Mouse (Mus musculus) megakaryocyte, embryonic 14.5 days (primary cell): Measurements from ENCODE around the gene Dusp7.

Experiments used
- FLI1 ChIP-seq: IDR thresholded peaks from 2 replicates; pipeline ENCODE4 v1.6.1; 2012; ENCODE audit warnings: low read length, inconsistent platforms, mixed read lengths
- GATA1 ChIP-seq: IDR thresholded peaks from 3 replicates; pipeline ENCODE4 v1.6.1; 2012; ENCODE audit warnings: mixed read lengths, low read length, inconsistent platforms, borderline replicate concordance

DNA sequence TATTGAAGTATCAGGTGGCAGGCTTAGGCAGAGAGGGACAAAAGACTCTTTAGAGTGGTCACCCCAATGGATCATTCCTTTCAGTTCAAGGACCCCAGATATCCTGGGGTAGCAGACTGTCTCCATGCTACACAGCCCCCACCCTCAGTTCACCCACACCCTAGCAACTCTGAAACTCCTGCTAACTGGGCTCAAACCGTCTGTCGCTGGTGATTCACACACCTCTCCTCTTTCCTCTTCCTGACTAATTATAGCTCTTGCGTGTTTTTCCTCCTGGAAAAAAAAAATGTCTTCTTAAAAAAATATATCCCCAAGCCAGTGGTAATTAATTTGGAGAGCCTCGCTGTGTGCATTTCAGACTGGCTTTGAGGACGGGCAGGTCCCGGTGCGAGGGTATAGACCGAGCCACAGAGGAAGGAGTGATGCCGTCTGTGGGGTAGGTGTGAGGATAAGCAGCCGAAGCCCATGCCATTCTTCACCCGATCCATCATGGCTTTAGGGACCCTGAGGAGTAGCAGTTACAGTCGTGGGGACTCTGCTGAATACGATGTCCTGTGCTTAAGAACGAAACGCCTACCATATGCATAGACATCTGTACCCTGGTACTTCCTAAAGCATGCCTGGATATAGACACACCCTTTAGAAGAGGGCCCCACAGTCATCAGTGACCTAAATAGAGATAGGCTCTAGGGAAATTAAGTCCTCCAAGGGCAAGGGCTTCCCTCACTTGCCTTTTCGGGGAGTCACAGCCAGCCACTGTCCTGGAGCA lies 34.4 kb downstream of the Dusp7 start:
- TF ChIP-seq GATA1 (no peak), FLI1 (no peak)
